Mouse (Mus musculus) embryonic facial prominence, embryonic 10.5 days (tissue): ENCODE measurements around the gene Agpat1. TPM values are rescaled to one million over a fixed set of nuclear protein-coding genes. Genes with fewer than 3 reads are reported as not detected.

Source experiments
- DNase-seq: peaks from one replicate; pipeline ENCODE4 v3.0.0-alpha.2; 2017; ENCODE audit warnings: low spot score
- H3K27ac ChIP-seq: fragments of 300-500 bp; sonication (generic); replicated peaks from 2 replicates; pipeline ENCODE4 v1.5.1; 2016; ENCODE audit warnings: mild to moderate bottlenecking
- H3K27me3 ChIP-seq: fragments of 300-500 bp; sonication (generic); replicated peaks from 2 replicates; pipeline ENCODE4 v1.6.1; 2016; ENCODE audit warnings: low read depth, mild to moderate bottlenecking; ENCODE audit not compliant: poor library complexity, severe bottlenecking
- H3K36me3 ChIP-seq: fragments of 300-500 bp; sonication (generic); replicated peaks from 2 replicates; pipeline ENCODE4 v1.6.1; 2016; ENCODE audit warnings: mild to moderate bottlenecking, moderate library complexity
- H3K4me1 ChIP-seq: fragments of 300-500 bp; sonication (generic); 2 replicates; pipeline ENCODE4 v1.6.1; 2016
- H3K4me3 ChIP-seq: fragments of 300-500 bp; sonication (generic); 2 replicates; pipeline ENCODE4 v1.5.1; 2016; ENCODE audit warnings: mild to moderate bottlenecking, moderate library complexity
- H3K9me3 ChIP-seq: fragments of 300-500 bp; sonication (generic); 2 replicates; pipeline ENCODE4 v1.6.1; 2016; ENCODE audit warnings: mild to moderate bottlenecking
- WGBS: fragments of 180-500 bp; shearing (Covaris S2); methylation state at CpG from one replicate; pipeline ENCODE4 v1.1.7; 2016; 5-methylcytosine and 5-hydroxymethylcytosine counted together
- polyA plus RNA-seq: library from polyadenylated mRNA; unstranded; fragments of >200 nt; fragmentation: Nextera tagmentation; extraction: Ambion mirVana; gene quantifications from 2 replicates; pipeline ENCODE4 v1.2.1, GENCODE M21; 2016

Gene Agpat1
- polyA plus RNA-seq, 1 experiment from 2014 or later = 51.3 TPM

DNA sequence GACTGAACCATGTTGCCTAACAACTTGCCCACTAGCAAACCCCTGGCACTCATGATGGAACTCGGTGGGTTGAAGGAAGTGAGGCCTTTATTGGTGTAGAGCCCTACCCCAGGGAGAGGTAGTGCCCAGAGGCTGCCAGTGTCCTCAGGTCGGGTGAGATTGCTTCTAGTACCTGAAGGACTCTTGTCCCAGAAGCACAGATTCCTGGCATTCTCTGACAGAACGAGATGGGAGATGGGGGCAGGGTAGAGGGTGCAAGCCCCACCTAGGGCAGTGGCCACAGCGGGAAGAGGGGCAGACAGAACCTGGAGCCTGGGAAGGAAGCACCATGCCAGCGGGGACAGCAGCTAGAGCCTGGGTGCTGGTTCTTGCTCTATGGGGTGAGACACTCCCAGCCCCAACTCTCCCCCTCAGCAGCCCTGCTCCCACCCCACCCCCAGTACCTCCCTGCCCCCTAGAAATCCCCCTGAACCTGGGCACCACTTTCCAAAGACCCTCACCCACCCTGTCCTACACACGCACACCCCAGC is 6.4 kb upstream of the Agpat1 start, which contains the start of gene Ager:
Ager (plus strand) TSS at position 297 of the 530 bp plus-strand sequence.
- Histone ChIP-seq H3K27ac (peak within 1 kb of the TSS; percentile 21), H3K9me3 (no peaks in the 10 kb centered on the region), H3K27me3 (no peaks in the 10 kb centered on the region), H3K4me3 (peak within 1 kb of the TSS; percentile 19), H3K4me1 (peaks cover 69% of the 10 kb centered on the region), H3K36me3 (peaks cover 57% of the 10 kb centered on the region)
- WGBS = 22% methylated on average over 6 of the region's 6 CpGs
- DNase-seq = no peak

DNA sequence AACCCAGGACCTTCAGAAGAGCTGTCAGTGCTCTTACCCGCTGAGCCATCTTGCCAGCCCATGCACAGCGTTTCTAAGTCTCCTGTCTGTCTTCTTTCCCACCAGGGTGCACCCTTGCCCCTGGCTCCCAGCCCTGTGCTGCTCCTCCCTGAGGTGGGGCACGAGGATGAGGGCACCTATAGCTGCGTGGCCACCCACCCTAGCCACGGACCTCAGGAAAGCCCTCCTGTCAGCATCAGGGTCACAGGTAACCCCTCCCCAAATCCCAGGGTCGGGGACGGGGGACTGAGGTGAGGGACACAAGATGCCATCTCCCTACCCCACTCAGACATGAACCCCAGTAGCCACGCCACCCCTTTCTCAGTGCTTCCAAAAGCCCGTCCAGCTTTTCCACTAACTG is 4.2 kb upstream of the Agpat1 start:
- Histone ChIP-seq H3K36me3 (peaks cover 44% of the 10 kb centered on the region), H3K27me3 (no peaks in the 10 kb centered on the region), H3K4me1 (peaks cover 57% of the 10 kb centered on the region), H3K9me3 (no peaks in the 10 kb centered on the region), H3K27ac (no peak overlapping the region), H3K4me3 (peak overlapping the region; percentile 16; the same call in 1 of the 2 replicates)
- no peak for DNase-seq
- 78% methylated on average over 9 of the region's 9 CpGs for WGBS

DNA sequence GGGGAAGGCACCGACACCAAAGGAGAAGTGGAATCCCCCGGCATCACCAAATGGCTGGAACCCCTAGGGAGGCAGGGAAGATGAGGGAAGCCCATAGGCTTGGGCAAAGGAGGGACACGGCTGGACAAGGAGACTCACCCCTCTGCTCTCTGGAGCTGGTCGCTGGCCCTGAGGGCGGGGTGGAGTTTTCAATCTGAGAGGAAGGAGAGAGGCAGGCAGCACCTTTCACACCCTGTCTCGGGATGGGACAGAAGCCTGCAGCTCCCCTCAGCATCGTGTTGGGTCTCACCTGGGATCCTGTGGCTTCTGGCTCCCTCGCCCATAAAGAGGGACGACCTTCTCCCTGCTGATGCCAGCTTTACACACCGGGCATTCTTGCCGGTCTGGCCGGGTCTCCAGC is 2.3 kb upstream of the Agpat1 start:
- H3K4me1 ChIP-seq = peaks cover 55% of the 10 kb centered on the region
- peaks cover 25% of the 10 kb centered on the region for H3K36me3 ChIP-seq
- no peaks in the 10 kb centered on the region for H3K9me3 ChIP-seq
- H3K27ac ChIP-seq = no peak overlapping the region
- H3K4me3 ChIP-seq = peak overlapping the region; percentile 96
- DNase-seq = no peak
- 89% methylated on average over 12 of the region's 12 CpGs for WGBS
- no peaks in the 10 kb centered on the region for H3K27me3 ChIP-seq

DNA sequence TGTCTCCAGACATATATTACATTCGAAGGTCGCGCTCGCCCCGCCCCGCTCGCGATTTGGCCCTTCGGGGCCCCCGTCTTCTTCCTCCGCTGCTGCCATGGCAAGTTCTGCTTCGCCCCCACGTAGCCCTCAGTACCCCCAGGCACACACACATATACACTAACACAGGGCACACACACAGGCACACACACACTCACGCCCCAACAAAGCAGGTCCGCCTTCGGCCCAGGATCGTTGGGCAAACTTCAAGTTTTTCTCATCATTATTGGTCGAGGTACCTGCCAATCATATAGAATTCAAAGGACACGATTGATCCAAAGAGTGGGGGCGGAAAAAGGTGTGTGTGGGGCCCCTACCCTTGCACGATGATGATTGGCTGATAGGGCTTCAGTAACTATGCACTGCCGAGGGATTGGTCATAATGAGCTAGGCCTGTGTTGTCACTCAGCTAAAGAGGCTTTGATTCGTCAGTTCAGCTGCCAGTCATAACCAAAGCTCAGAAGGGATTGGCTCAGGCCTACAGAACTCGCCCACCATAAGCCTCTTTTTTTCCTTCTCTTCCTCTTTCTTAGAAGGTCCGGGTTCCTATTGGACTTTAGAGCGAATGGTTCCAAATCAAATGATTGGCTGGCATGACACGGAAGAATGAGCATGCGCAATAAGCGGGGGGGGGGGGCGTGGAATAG is 544 bp upstream of the Agpat1 start, which contains the start of gene Rnf5:
Rnf5 (minus strand) TSS at position 316 of the 686 bp plus-strand sequence.
- Histone ChIP-seq H3K27me3 (no peaks in the 10 kb centered on the region), H3K4me3 (peak within 1 kb of the TSS; percentile 96), H3K36me3 (peaks cover 36% of the 10 kb centered on the region), H3K27ac (peak within 1 kb of the TSS; percentile 95), H3K4me1 (peaks cover 56% of the 10 kb centered on the region), H3K9me3 (no peaks in the 10 kb centered on the region)
- no peak for DNase-seq
- under 1% methylated on average over 30 of the region's 30 CpGs for WGBS

DNA sequence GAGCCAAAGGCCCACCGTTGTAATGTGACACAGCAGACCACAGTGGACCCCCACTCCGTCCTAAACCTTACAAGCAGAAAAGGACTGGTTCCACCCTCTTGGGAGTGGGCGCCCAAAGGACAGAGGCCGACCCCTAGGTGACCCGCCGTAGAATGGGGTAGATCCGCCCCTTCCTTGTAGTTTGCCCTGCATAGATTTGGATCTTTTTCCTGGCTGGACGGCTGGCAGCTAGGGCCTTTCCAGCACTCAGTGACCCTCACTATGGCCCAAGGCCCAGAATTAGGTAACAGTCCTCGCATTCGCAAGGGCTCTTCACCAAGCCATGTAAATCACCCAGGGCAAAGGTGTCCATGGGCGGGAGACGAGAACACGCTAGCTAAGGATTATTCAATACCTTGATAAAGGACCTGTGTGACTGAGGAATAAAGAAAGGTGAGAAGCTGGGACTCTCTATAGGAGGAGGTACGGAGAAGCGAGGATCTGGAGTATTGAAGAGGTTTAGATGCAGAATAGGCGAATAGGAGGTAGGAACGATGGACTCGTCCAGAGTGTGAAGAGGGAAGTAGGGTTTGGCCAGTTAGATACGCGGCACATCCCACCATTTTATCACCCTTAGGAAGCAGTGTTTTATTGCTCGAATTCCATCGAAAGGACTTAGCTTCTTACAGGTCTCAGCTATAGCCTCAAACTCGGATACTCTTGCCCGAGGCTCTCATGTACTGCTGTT is 612 bp downstream of the Agpat1 start:
- Histone ChIP-seq H3K4me3 (peak overlapping the region; percentile 96), H3K4me1 (peaks cover 52% of the 10 kb centered on the region), H3K27ac (peak overlapping the region; percentile 95), H3K9me3 (no peaks in the 10 kb centered on the region), H3K36me3 (peaks cover 41% of the 10 kb centered on the region), H3K27me3 (no peaks in the 10 kb centered on the region)
- WGBS = 18% methylated on average over 24 of the region's 24 CpGs
- DNase-seq = no peak

DNA sequence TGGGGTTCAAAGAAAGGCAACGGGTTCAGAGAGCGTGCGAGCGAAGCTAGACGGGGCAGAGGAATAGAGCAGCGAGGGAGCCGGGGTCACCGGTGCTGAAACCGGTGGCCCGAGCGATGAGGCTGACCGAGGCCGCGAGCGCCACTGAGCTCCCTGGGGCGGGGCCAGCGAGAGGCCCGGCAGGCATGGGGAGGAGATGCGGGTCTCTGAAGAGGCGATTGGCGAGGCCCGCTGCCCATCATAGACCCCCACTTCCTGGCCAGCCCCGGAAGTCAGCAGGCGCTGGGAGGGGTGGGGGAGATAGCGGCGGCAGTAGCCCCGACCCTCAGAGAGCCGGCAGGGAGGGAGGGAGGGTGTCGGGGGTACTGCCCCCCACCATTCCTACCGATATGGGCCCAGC is 1.5 kb downstream of the Agpat1 start:
- peaks cover 52% of the 10 kb centered on the region for H3K4me1 ChIP-seq

DNA sequence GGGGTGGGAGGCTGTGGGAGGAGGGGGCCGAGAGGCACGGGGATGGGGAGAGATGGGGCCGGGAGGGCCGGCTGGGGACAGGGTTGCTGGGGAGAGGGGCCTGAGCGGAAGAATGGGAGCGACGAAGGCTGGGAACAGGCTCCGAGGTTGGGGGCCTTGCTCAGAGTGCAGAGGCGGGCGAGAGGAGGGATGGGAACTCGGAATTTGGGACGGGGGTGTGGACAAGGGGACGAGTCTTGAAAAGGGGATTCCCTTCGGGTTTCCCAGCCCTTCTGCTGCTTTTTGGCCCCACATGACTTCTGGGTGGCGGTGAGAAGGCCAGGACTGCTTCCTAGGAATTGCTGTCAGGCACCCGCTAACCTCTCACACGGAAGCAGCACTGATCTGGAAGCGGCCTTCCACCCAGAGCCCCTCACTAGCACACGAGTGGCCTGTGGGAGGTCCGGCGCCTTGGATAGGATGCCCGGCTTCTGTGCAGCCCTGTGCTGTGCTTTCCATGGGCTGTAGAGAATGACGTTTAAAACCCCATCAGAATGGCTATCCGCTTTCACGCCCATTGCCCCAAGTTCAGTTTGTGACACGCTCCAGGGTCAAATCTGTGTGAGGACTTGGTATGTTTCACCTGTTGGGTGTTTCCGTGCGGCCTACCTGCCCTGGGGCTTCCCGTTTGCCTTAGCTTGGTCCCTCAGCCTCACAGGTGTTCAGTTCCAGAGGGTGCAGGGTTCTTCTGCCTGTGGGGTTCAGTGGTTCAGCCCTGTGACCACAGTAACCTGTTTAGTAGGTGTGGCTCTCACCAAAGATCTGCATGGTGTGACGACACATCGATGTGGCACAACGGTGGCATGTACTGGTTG is 2.4 kb downstream of the Agpat1 start:
- H3K4me1 ChIP-seq = peaks cover 52% of the 10 kb centered on the region

More for the DNA sequence above, 1.5 kb downstream of the Agpat1 start:
- H3K27ac ChIP-seq = peak overlapping the region; percentile 95
- H3K9me3 ChIP-seq = no peaks in the 10 kb centered on the region
- WGBS = under 1% methylated on average over 30 of the region's 30 CpGs
- H3K27me3 ChIP-seq = no peaks in the 10 kb centered on the region
- DNase-seq = peak; percentile 97
- H3K4me3 ChIP-seq = peak overlapping the region; percentile 96
- peaks cover 40% of the 10 kb centered on the region for H3K36me3 ChIP-seq

DNA sequence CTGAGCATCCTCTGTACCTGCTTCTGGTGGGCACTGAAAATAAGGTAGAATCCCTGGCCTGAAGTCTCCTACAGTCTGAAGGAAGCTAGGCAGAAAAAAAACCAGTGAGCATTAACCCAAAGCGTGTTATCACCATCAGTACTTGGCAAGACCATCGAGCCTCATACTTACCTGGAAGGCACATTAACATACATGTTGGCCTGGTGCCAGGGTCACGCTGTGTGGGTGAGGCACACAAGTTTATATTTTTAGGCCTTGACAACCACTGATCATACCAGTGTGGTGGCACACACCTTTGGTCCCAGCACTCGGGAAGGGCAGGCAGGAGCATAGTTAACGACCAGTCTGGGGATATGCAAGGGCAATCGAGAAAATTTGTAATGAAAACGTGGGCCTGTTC is 3.9 kb downstream of the Agpat1 start:
- Histone ChIP-seq H3K27me3 (no peaks in the 10 kb centered on the region), H3K9me3 (no peaks in the 10 kb centered on the region), H3K4me3 (peak overlapping the region; percentile 96; the same call in 1 of the 2 replicates), H3K4me1 (peaks cover 40% of the 10 kb centered on the region), H3K27ac (no peak overlapping the region), H3K36me3 (peaks cover 47% of the 10 kb centered on the region)
- WGBS = 87% methylated on average over 7 of the region's 7 CpGs
- DNase-seq = no peak

More for the DNA sequence above, 2.4 kb downstream of the Agpat1 start:
- H3K27ac ChIP-seq = peak overlapping the region; percentile 95
- no peaks in the 10 kb centered on the region for H3K9me3 ChIP-seq
- WGBS = 18% methylated on average over 32 of the region's 32 CpGs
- DNase-seq = no peak
- H3K4me3 ChIP-seq = peak overlapping the region; percentile 96
- H3K36me3 ChIP-seq = peaks cover 40% of the 10 kb centered on the region
- no peaks in the 10 kb centered on the region for H3K27me3 ChIP-seq

DNA sequence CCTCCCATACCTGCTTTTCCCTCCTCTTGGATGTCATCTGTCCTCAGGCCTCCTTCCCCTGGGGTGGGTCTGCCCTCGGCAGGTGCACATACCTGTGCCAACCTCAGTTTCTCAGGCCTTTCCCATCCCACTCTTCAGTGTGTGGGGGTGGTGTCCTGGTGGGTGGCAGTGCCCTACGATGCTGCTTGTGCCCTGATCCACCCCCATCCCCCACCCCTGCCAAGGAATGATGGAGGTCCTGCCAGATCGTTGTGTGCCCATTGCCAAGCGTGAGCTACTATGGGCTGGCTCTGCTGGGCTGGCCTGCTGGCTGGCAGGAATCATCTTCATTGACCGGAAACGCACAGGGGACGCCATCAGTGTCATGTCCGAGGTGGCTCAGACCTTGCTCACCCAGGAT is 7.0 kb downstream of the Agpat1 start:
- H3K36me3 ChIP-seq = peaks cover 78% of the 10 kb centered on the region

DNA sequence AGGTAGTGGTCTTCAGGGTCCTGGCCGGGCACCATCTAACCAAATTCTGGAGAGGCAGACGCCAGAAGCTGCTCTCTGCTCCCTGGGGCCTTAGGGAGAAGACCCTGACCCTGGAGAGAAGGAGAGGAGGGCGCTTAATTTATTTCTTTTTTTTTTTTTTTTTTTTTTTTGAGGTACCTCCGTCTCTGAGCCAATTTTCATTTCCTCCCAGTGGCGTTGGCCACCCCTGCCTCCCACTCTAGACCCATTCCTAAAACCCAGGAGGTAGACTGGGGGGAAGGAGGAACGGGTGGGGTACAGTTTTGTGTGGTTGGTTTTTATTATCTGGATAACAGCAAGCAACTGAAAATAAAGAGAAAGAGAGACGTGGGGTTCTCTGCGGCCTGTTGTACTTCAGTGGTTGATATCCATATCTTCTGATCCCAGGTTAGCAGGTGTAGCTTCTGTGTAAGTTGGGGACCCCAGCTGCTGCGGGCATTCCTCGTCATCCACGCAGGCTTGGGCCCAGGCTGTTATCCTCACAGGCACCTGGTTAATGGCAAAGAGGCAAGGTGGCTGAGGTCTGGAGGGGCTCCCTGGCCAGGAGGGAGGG is 9.1 kb downstream of the Agpat1 start:
- Histone ChIP-seq H3K27ac (no peak overlapping the region), H3K27me3 (no peaks in the 10 kb centered on the region), H3K36me3 (peaks cover 86% of the 10 kb centered on the region), H3K9me3 (no peaks in the 10 kb centered on the region), H3K4me3 (peak overlapping the region; percentile 6; the same call in 1 of the 2 replicates), H3K4me1 (peaks cover 18% of the 10 kb centered on the region)
- WGBS = 89% methylated on average over 11 of the region's 11 CpGs
- DNase-seq = no peak

More for the DNA sequence above, 7.0 kb downstream of the Agpat1 start:
- 94% methylated on average over 8 of the region's 8 CpGs for WGBS
- no peak overlapping the region for H3K4me3 ChIP-seq
- peaks cover 30% of the 10 kb centered on the region for H3K4me1 ChIP-seq
- H3K27ac ChIP-seq = no peak overlapping the region
- H3K9me3 ChIP-seq = no peaks in the 10 kb centered on the region
- no peaks in the 10 kb centered on the region for H3K27me3 ChIP-seq
- DNase-seq = no peak

DNA sequence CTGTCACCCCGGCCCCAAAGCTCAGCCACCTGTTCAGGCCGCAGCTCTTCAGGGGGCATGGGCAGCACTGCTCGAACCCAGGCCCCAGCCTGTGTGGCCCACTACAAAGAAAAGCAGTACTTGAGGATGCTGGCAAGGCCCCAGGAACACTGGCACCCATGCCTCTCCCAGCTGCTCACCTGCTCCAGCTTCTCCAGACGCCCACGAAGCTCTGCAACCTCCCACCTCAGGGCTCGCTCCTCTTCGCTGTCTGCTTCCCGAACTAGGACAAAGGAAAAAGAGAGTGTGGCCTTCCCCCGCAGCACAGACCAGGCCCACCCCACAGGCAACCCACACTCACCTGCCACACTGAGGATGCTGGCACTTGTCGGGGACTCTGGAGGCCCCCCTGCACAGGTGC is 9.8 kb downstream of the Agpat1 start:
- Histone ChIP-seq H3K4me1 (peaks cover 14% of the 10 kb centered on the region), H3K27me3 (no peaks in the 10 kb centered on the region), H3K36me3 (peaks cover 80% of the 10 kb centered on the region), H3K4me3 (peak overlapping the region; percentile 6; the same call in 1 of the 2 replicates), H3K9me3 (no peaks in the 10 kb centered on the region), H3K27ac (no peak overlapping the region; the same call in 1 of the 2 replicates)
- no peak for DNase-seq
- 91% methylated on average over 10 of the region's 10 CpGs for WGBS
